Mouse (Mus musculus): ENCODE results near the gene Zfhx3.

Zfhx3 gene

GRCm38 (mm10) chr8:108583867-108584661, 641.6 kb downstream of the Zfhx3 start:
- CTCF ChIA-PET: interaction anchor here in 1 of 4 experiments (0.6 kb wide), 1 partner anchor 39 kb away, joined by 8 read pairs; no protein-coding TSS in a partner anchor
- POLR2A ChIA-PET: no interaction called here

GRCm38 (mm10) chr8:108584662-108584978, 642.2 kb downstream of the Zfhx3 start:
- CTCF ChIA-PET: interaction anchor here in 1 of 4 experiments (0.6 kb wide), 1 partner anchor 38 kb away, joined by 8 read pairs; no protein-coding TSS in a partner anchor

GRCm38 (mm10) chr8:108591037-108591436, 648.6 kb downstream of the Zfhx3 start:
- CTCF ChIA-PET: interaction anchor here in 1 of 4 experiments (0.6 kb wide), 2 partner anchors 117 to 169 kb away, joined by 3 to 4 read pairs; no protein-coding TSS in a partner anchor
- POLR2A ChIA-PET: no interaction called here

More at GRCm38 (mm10) chr8:108584662-108584978, 642.2 kb downstream of the Zfhx3 start:
- POLR2A ChIA-PET: no interaction called here

GRCm38 (mm10) chr8:108592028-108592724, 649.7 kb downstream of the Zfhx3 start:
- POLR2A ChIA-PET: interaction anchor here in 1 of 4 experiments (0.6 to 1.7 kb wide), 2 partner anchors 13 to 950 kb away, joined by 3 to 4 read pairs; no protein-coding TSS in a partner anchor

GRCm38 (mm10) chr8:108592990-108593589, 650.6 kb downstream of the Zfhx3 start:
- POLR2A ChIA-PET: interaction anchor here in 1 of 4 experiments (0.6 to 1.7 kb wide), 2 partner anchors 14 to 949 kb away, joined by 3 to 4 read pairs; no protein-coding TSS in a partner anchor
- CTCF ChIA-PET: interaction anchor here in 1 of 4 experiments (0.6 to 0.9 kb wide), 2 partner anchors 129 to 908 kb away, joined by 3 read pairs; no protein-coding TSS in a partner anchor

More at GRCm38 (mm10) chr8:108592028-108592724, 649.7 kb downstream of the Zfhx3 start:
- CTCF ChIA-PET: interaction anchor here in 2 of 4 experiments (0.6 kb wide), 3 partner anchors 80 to 167 kb away, joined by 3 to 4 read pairs (median 3); no protein-coding TSS in a partner anchor

- CTCF ChIA-PET: interaction anchor here in 2 of 4 experiments (0.6 to 0.9 kb wide), 3 partner anchors 128 to 908 kb away, joined by 3 read pairs; no protein-coding TSS in a partner anchor
- POLR2A ChIA-PET: interaction anchor here in 3 of 4 experiments (0.6 to 1.7 kb wide), 3 partner anchors 14 to 1535 kb away, joined by 3 to 4 read pairs (median 3); no protein-coding TSS in a partner anchor
Measured at GRCm38 (mm10) chr8:108593891-108594290, 651.4 kb downstream of the Zfhx3 start.

- ChIA-PET POLR2A (interaction anchor here in 2 of 4 experiments (0.6 to 0.7 kb wide), 2 partner anchors 304 to 1534 kb away, joined by 3 to 4 read pairs; no protein-coding TSS in a partner anchor), CTCF (no interaction called here)
Measured at GRCm38 (mm10) chr8:108594361-108595060, 652.1 kb downstream of the Zfhx3 start.

- POLR2A ChIA-PET: no interaction called here
- CTCF ChIA-PET: no interaction called here
Measured at GRCm38 (mm10) chr8:108595061-108595419, 652.6 kb downstream of the Zfhx3 start.

- CTCF ChIA-PET: interaction anchor here (0.6 to 0.7 kb wide), 4 partner anchors 18 to 1352 kb away, joined by 3 read pairs; no protein-coding TSS in a partner anchor
- POLR2A ChIA-PET: interaction anchor here in 2 of 4 experiments (0.7 to 0.9 kb wide), 3 partner anchors 22 to 392 kb away, joined by 3 to 5 read pairs (median 3); no protein-coding TSS in a partner anchor
Measured at GRCm38 (mm10) chr8:108595721-108596495, 653.5 kb downstream of the Zfhx3 start.

GRCm38 (mm10) chr8:108599003-108599402, 656.6 kb downstream of the Zfhx3 start:
- ChIA-PET POLR2A (no interaction called here), CTCF (no interaction called here)

- ChIA-PET POLR2A (no interaction called here), CTCF (no interaction called here)
Measured at GRCm38 (mm10) chr8:108599558-108599957, 657.1 kb downstream of the Zfhx3 start.

- POLR2A ChIA-PET: interaction anchor here in 2 of 4 experiments (0.5 to 0.6 kb wide), 3 partner anchors 149 to 1105 kb away, joined by 3 to 5 read pairs (median 3); no protein-coding TSS in a partner anchor
- CTCF ChIA-PET: interaction anchor here in 1 of 4 experiments (0.7 kb wide), 1 partner anchor 72 kb away, joined by 7 read pairs; no protein-coding TSS in a partner anchor
Measured at GRCm38 (mm10) chr8:108608678-108609077, 666.2 kb downstream of the Zfhx3 start.

- ChIA-PET CTCF (interaction anchor here in 1 of 4 experiments (0.7 kb wide), 1 partner anchor 72 kb away, joined by 7 read pairs; no protein-coding TSS in a partner anchor), POLR2A (interaction anchor here in 2 of 4 experiments (0.5 to 0.6 kb wide), 3 partner anchors 149 to 1106 kb away, joined by 3 to 5 read pairs (median 3); no protein-coding TSS in a partner anchor)
Measured at GRCm38 (mm10) chr8:108609114-108609513, 666.7 kb downstream of the Zfhx3 start.

GRCm38 (mm10) chr8:108611141-108611674, 668.8 kb downstream of the Zfhx3 start:
- ChIA-PET POLR2A (no interaction called here), CTCF (interaction anchor here in 2 of 4 experiments (0.6 kb wide), 2 partner anchors 97 to 580 kb away, joined by 3 to 7 read pairs; no protein-coding TSS in a partner anchor)

GRCm38 (mm10) chr8:108611792-108612413, 669.5 kb downstream of the Zfhx3 start:
- CTCF ChIA-PET: interaction anchor here in 3 of 4 experiments (0.6 to 1.4 kb wide), 4 partner anchors 10 to 580 kb away, joined by 3 to 7 read pairs (median 3); no protein-coding TSS in a partner anchor

GRCm38 (mm10) chr8:108612815-108613214, 670.4 kb downstream of the Zfhx3 start:
- POLR2A ChIA-PET: interaction anchor here in 2 of 4 experiments (0.6 to 0.7 kb wide), 2 partner anchors 116 to 589 kb away, joined by 3 to 5 read pairs; no protein-coding TSS in a partner anchor
- CTCF ChIA-PET: interaction anchor here in 1 of 4 experiments (1.4 kb wide), 1 partner anchor 10 kb away, joined by 3 read pairs; no protein-coding TSS in a partner anchor

More at GRCm38 (mm10) chr8:108611792-108612413, 669.5 kb downstream of the Zfhx3 start:
- POLR2A ChIA-PET: interaction anchor here in 2 of 4 experiments (0.6 kb wide), 2 partner anchors 110 to 117 kb away, joined by 3 to 5 read pairs; no protein-coding TSS in a partner anchor
